Mouse (Mus musculus) lung, postnatal 0 days (tissue): Measurements from ENCODE around the gene Lbp.

ENCODE experiments used
- CTCF ChIP-seq: IDR thresholded peaks from 2 replicates; pipeline ENCODE4 v1.5.1; 2016; ENCODE audit warnings: antibody characterized with exemption, mild to moderate bottlenecking
- EP300 ChIP-seq: IDR thresholded peaks from 2 replicates; pipeline ENCODE4 v1.6.1; 2016; ENCODE audit warnings: antibody characterized with exemption, mild to moderate bottlenecking, control low read depth

- TF ChIP-seq CTCF: no peak
- no peak for TF ChIP-seq EP300
These were observed 23.2 kb upstream of the Lbp start for GRCm38 (mm10) chr2:158283136-158283535.
